Mouse (Mus musculus): ENCODE results near the gene Rftn1.

Gene Rftn1

GRCm38 (mm10) chr17:50093356-50093755, 97.1 kb downstream of the Rftn1 start:
- no peak for DNase-seq (ENCODE audit: low spot score in 2 of 2)

GRCm38 (mm10) chr17:50092848-50093247, 97.6 kb downstream of the Rftn1 start:
- no peak for DNase-seq (ENCODE audit: low spot score in 2 of 2)

GRCm38 (mm10) chr17:50091829-50092228, 98.6 kb downstream of the Rftn1 start:
- no peak for DNase-seq (ENCODE audit: low spot score in 2 of 2)

GRCm38 (mm10) chr17:50089725-50090124, 100.7 kb downstream of the Rftn1 start:
- DNase-seq (ENCODE audit: low spot score in 2 of 2), result no peak

- no peak for DNase-seq (ENCODE audit: low spot score in 2 of 2)
These were observed 102.4 kb downstream of the Rftn1 start for GRCm38 (mm10) chr17:50088054-50088453.

- no peak for DNase-seq (ENCODE audit: low spot score in 2 of 2)
These were observed 103.6 kb downstream of the Rftn1 start for GRCm38 (mm10) chr17:50086887-50087286.

- DNase-seq (ENCODE audit: low spot score in 2 of 2), result no peak
These were observed 105.8 kb downstream of the Rftn1 start for GRCm38 (mm10) chr17:50084721-50085120.

- peak; percentile 28 to 31 for DNase-seq (ENCODE audit: low spot score in 2 of 2)
These were observed 106.5 kb downstream of the Rftn1 start for GRCm38 (mm10) chr17:50083937-50084336.

- DNase-seq (ENCODE audit: low spot score in 2 of 2), result no peak
These were observed 107.5 kb downstream of the Rftn1 start for GRCm38 (mm10) chr17:50082947-50083346.

GRCm38 (mm10) chr17:50081647-50082046, 108.8 kb downstream of the Rftn1 start:
- DNase-seq (ENCODE audit: low spot score in 2 of 2), result no peak

- no peak for DNase-seq (ENCODE audit: low spot score in 2 of 2)
These were observed 109.5 kb downstream of the Rftn1 start for GRCm38 (mm10) chr17:50080991-50081390.

- DNase-seq (ENCODE audit: low spot score in 2 of 2), result no peak
These were observed 111.7 kb downstream of the Rftn1 start for GRCm38 (mm10) chr17:50078749-50079148.

GRCm38 (mm10) chr17:50072982-50073965, 117.2 kb downstream of the Rftn1 start:
- no peak for DNase-seq (ENCODE audit: low spot score in 2 of 2)

- peak; percentile 62 to 68 for DNase-seq (ENCODE audit: low spot score in 2 of 2)
These were observed 118.9 kb downstream of the Rftn1 start for GRCm38 (mm10) chr17:50071602-50071988.

- DNase-seq (ENCODE audit: low spot score in 2 of 2), result no peak
These were observed 119.5 kb downstream of the Rftn1 start for GRCm38 (mm10) chr17:50070822-50071601.

GRCm38 (mm10) chr17:50069897-50070636, 120.4 kb downstream of the Rftn1 start:
- peak; percentile 28 to 39 for DNase-seq (ENCODE audit: low spot score in 2 of 2)

GRCm38 (mm10) chr17:50069205-50069604, 121.3 kb downstream of the Rftn1 start:
- no peak for DNase-seq (ENCODE audit: low spot score in 2 of 2)

GRCm38 (mm10) chr17:50068681-50069138, 121.8 kb downstream of the Rftn1 start:
- DNase-seq (ENCODE audit: low spot score in 2 of 2), result no peak

- DNase-seq (ENCODE audit: low spot score in 2 of 2), result no peak
These were observed 122.4 kb downstream of the Rftn1 start for GRCm38 (mm10) chr17:50067774-50068680.

- DNase-seq (ENCODE audit: low spot score in 2 of 2), result no peak
These were observed 123.4 kb downstream of the Rftn1 start for GRCm38 (mm10) chr17:50066822-50067713.

All from spleen, postnatal 36 days (tissue).